Mouse (Mus musculus): Measurements from ENCODE around the gene Rcvrn.

DNA sequence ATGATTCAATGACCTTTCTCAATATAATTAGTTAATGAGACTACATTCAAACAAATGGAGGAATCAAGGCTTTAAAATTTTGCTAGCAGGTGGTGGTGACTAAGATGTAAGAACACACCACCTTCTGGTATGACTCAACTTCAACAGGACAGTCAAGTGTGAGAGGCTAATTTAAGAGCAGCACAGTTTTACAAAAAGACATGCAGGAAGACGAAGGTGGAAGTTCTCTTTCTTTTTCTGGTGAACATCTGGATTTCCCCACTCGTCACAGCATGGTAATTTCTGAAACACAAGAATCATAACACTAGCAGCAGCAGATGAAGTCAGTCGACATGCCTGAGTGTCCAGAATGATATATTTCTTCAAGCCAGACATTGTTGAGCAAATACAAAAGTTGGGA, 39.5 kb downstream of the Rcvrn start:
- TF ChIP-seq CTCF (conservative IDR thresholded peaks at IDR 0.05; ENCODE audit: low read length) (no peak), NANOG (IDR thresholded peaks at IDR 0.05; ENCODE audit: borderline replicate concordance, low read length) (no peak), POU5F1 (IDR thresholded peaks at IDR 0.05; ENCODE audit: borderline replicate concordance, low read length) (no peak)

Measured in E14TG2a.4 (cell line).